Comparison of ENCODE assay signal across 9 mouse cellular contexts in the genomic region with DNA sequence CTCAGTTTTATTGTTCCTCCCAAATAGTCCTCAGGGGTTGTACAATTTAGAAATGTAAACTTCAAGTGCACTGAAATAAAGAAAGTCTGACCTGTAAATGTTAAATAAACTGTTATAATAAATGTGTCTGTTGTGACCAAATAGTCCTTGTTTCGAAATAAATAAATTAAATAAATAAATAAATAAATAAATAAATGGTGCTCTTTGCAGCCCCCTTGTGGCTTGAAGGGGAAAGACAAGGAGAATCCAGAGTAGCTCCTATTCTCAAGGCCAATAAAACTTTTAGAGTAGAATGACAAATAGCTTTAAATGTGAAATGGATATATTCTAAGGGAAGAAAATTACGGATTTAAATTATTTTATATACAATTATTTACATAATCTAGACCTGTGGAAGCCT. TPM values are rescaled to one million over a fixed set of nuclear protein-coding genes. Genes with fewer than 3 reads are reported as not detected.
A peak's percentile ranks its signal among the peaks of the same experiment; 100 is the strongest.
DNase-seq lines count a peak whose midpoint lies in the region; ATAC-seq and TF ChIP-seq lines count a peak whose summit lies in the region.
"Had no signal": no experiment of that assay in that cellular context is flagged by ENCODE, and none has a peak within 500 bp of the region (broad histone marks: within the 10 kb centered on the region; RNA-seq: fewer than 3 reads in every experiment).

No protein-coding gene starts in this region.

- DNase-seq in heart, postnatal 0 days (ENCODE audit: low spot score): peak; percentile 28
- DNase-seq in heart, adult 9 months (ENCODE audit: low spot score in 2 of 2): no peak
- DNase-seq in lung, embryonic 14.5 days: peak; percentile 42
- DNase-seq in lung, adult 2 months: no peak
- peak; percentile 19 to 42 for DNase-seq in cerebellum, postnatal 25 days
- DNase-seq in midbrain, postnatal 0 days (ENCODE audit: low spot score): peak; percentile 14
- DNase-seq in right cerebral cortex, postnatal 25 days: no peak
- DNase-seq in thymus, adult 2 months: no peak

- TF ChIP-seq EP300 in heart, postnatal 0 days (IDR thresholded peaks at IDR 0.05; ENCODE audit: low read depth): no peak

- ATAC-seq in heart, postnatal 0 days (ENCODE audit: insufficient read depth, low read depth): no peak
- ATAC-seq in lung, embryonic 14.5 days (ENCODE audit: insufficient read depth): no peak
- no peak for ATAC-seq in midbrain, postnatal 0 days (ENCODE audit: low FRiP score)

- no peak overlapping the region for H3K27ac ChIP-seq in heart, postnatal 0 days (ENCODE audit: low read depth)
- no peak overlapping the region for H3K27ac ChIP-seq in lung, embryonic 14.5 days (ENCODE audit: low read depth)
- H3K27ac ChIP-seq in midbrain, postnatal 0 days (ENCODE audit: low read depth, low read length): no peak overlapping the region
- no peak overlapping the region for H3K27ac ChIP-seq in thymus, adult 2 months (ENCODE audit: control insufficient read depth, insufficient read depth, low read length)

- H3K9ac ChIP-seq in heart, postnatal 0 days (replicated peaks; ENCODE audit: low read depth, low read length): no peak overlapping the region
- no peak overlapping the region for H3K9ac ChIP-seq in lung, embryonic 14.5 days
- H3K9ac ChIP-seq in midbrain, postnatal 0 days (replicated peaks; ENCODE audit: low read length, poor library complexity, severe bottlenecking): no peak overlapping the region

- no peak overlapping the region for H3K4me2 ChIP-seq in heart, postnatal 0 days (ENCODE audit: low read depth, low read length)
- no peak overlapping the region for H3K4me2 ChIP-seq in lung, embryonic 14.5 days
- peak overlapping the region; percentile 7; the same call in 1 of the 2 replicates for H3K4me2 ChIP-seq in midbrain, postnatal 0 days (ENCODE audit: low read depth, low read length, poor library complexity, severe bottlenecking)

- 14% methylated on average over 2 of the region's 2 CpGs for WGBS in heart, postnatal 0 days
- 14% methylated on average over 2 of the region's 2 CpGs for WGBS in lung, embryonic 14.5 days
- WGBS in lung, adult 2 months: 8% methylated on average over 2 of the region's 2 CpGs
- WGBS in midbrain, postnatal 0 days: 6% methylated on average over 2 of the region's 2 CpGs
- 14% methylated on average over 2 of the region's 2 CpGs for WGBS in thymus, adult 2 months

- H3K9me3 ChIP-seq in heart, postnatal 0 days (replicated peaks; ENCODE audit: control insufficient read depth, low read length): no peaks in the 10 kb centered on the region
- no peaks in the 10 kb centered on the region for H3K9me3 ChIP-seq in lung, embryonic 14.5 days (ENCODE audit: low read depth, low read length)
- no peaks in the 10 kb centered on the region for H3K9me3 ChIP-seq in midbrain, postnatal 0 days (ENCODE audit: low read length)

- H3K4me1 ChIP-seq in heart, postnatal 0 days (ENCODE audit: control insufficient read depth, insufficient read depth): 0 out of 2 replicates have a peak, but pooled peaks cover 10% of the 10 kb centered on the region
- peaks cover 5% of the 10 kb centered on the region; the same call in 1 of the 2 replicates for H3K4me1 ChIP-seq in lung, embryonic 14.5 days (ENCODE audit: insufficient read depth)
- H3K4me1 ChIP-seq in lung, adult 2 months (ENCODE audit: control insufficient read depth, insufficient read depth, low read length): no peaks in the 10 kb centered on the region
- H3K4me1 ChIP-seq in midbrain, postnatal 0 days (ENCODE audit: insufficient read depth, low read length): no peaks in the 10 kb centered on the region
- no peaks in the 10 kb centered on the region for H3K4me1 ChIP-seq in thymus, adult 2 months (replicated peaks; ENCODE audit: control insufficient read depth, insufficient read depth, low read length)

- H3K36me3 ChIP-seq in heart, postnatal 0 days (replicated peaks; ENCODE audit: control insufficient read depth, insufficient read depth, low read length): no peaks in the 10 kb centered on the region
- no peaks in the 10 kb centered on the region for H3K36me3 ChIP-seq in lung, embryonic 14.5 days (ENCODE audit: insufficient read depth)
- H3K36me3 ChIP-seq in midbrain, postnatal 0 days (ENCODE audit: insufficient read depth, low read length): no peaks in the 10 kb centered on the region
- no peaks in the 10 kb centered on the region for H3K36me3 ChIP-seq in thymus, adult 2 months (ENCODE audit: control insufficient read depth, insufficient read depth, low read length)

- TF ChIP-seq POLR2A in lung, adult 2 months (IDR thresholded peaks at IDR 0.05; ENCODE audit: borderline replicate concordance, extremely low read depth, low read depth, low read length): no peak
- TF ChIP-seq POLR2A in thymus, adult 2 months (IDR thresholded peaks at IDR 0.05; ENCODE audit: control insufficient read depth, extremely low read depth, insufficient read depth, low read length, poor library complexity): no peak

- no peak overlapping the region for H3K4me3 ChIP-seq in heart, postnatal 0 days (ENCODE audit: low read depth, low read length)
- H3K4me3 ChIP-seq in lung, embryonic 14.5 days (ENCODE audit: low read depth, low read length): no peak overlapping the region
- no peak overlapping the region for H3K4me3 ChIP-seq in lung, adult 2 months (replicated peaks; ENCODE audit: extremely low read depth, low read depth, low read length)
- no peak overlapping the region for H3K4me3 ChIP-seq in midbrain, postnatal 0 days (ENCODE audit: low read depth, low read length)
- H3K4me3 ChIP-seq in thymus, adult 2 months (ENCODE audit: control insufficient read depth, insufficient read depth, low read length): no peak overlapping the region

- peaks cover 57% of the 10 kb centered on the region for H3K27me3 ChIP-seq in heart, postnatal 0 days (ENCODE audit: control insufficient read depth, insufficient read depth, low read length)
- H3K27me3 ChIP-seq in lung, embryonic 14.5 days (ENCODE audit: insufficient read depth, low read length): peaks cover 35% of the 10 kb centered on the region
- 0 out of 2 replicates have a peak, but pooled peaks cover 3% of the 10 kb centered on the region for H3K27me3 ChIP-seq in midbrain, postnatal 0 days (ENCODE audit: insufficient read depth, low read length)
- no peaks in the 10 kb centered on the region for H3K27me3 ChIP-seq in thymus, adult 2 months (ENCODE audit: control insufficient read depth, insufficient read depth, low read length)

- TF ChIP-seq CTCF in heart, postnatal 0 days (IDR thresholded peaks at IDR 0.05; ENCODE audit: low read depth): peak; percentile 63
- TF ChIP-seq CTCF in lung, embryonic 14.5 days (IDR thresholded peaks at IDR 0.05; ENCODE audit: low read depth): peak; percentile 67
- TF ChIP-seq CTCF in lung, adult 2 months (IDR thresholded peaks at IDR 0.05; ENCODE audit: insufficient read depth, low read length): no peak
- peak; percentile 80 for TF ChIP-seq CTCF in midbrain, postnatal 0 days (IDR thresholded peaks at IDR 0.05)
- no peak for TF ChIP-seq CTCF in thymus, adult 2 months (IDR thresholded peaks at IDR 0.05; ENCODE audit: borderline replicate concordance, control insufficient read depth, extremely low read depth, insufficient read depth, low read length, poor library complexity)

RNA-seq across cellular contexts. Expression of a gene that starts 2.3 kb away (rescaled TPM):
- 0.61 and 1.8 TPM in 2 replicates for total RNA-seq in heart, postnatal 0 days (2014; rRNA removed; ENCODE audit: low replicate concordance)
- 0.14 and 0.19 TPM in 2 replicates for polyA plus RNA-seq in heart, postnatal 0 days (2015; fragmentation: Nextera tagmentation; extraction: Ambion mirVana)
- 1.9 and 2.0 TPM in 2 replicates for polyA plus RNA-seq in lung, embryonic 14.5 days (2014; fragmentation: Nextera tagmentation; extraction: Ambion mirVana)
- polyA plus RNA-seq in lung, adult 2 months (2012; rRNA removed): 8.4 and 9.9 TPM in 2 replicates
- total RNA-seq in midbrain, postnatal 0 days (2014; rRNA removed): 45.7 and 52.0 TPM in 2 replicates
- polyA plus RNA-seq in midbrain, postnatal 0 days (2015; fragmentation: Nextera tagmentation; extraction: Ambion mirVana): 9.2 and 9.8 TPM in 2 replicates
- 0.24 and 0.27 TPM in 2 replicates for polyA plus RNA-seq in thymus, adult 2 months (2012; rRNA removed)
- total RNA-seq: granulocyte monocyte progenitor cell, adult 5-6 weeks had no signal

Comparison
In these comparisons a context has a peak if more than half of its experiments do, and no peak if none do; other contexts are left out.
1. DNase-seq: peak in heart, postnatal 0 days (single experiment), lung, embryonic 14.5 days (single experiment), cerebellum, postnatal 25 days (2 of 2) and midbrain, postnatal 0 days (single experiment); none in heart, adult 9 months (0 of 2), lung, adult 2 months (single experiment), right cerebral cortex, postnatal 25 days (single experiment) and thymus, adult 2 months (single experiment).
2. CTCF ChIP-seq: peak in heart, postnatal 0 days (single experiment), lung, embryonic 14.5 days (single experiment) and midbrain, postnatal 0 days (single experiment); none in lung, adult 2 months (single experiment) and thymus, adult 2 months (single experiment).